Mouse (Mus musculus) forebrain, postnatal 0 days (tissue): ENCODE data around the gene Amtn. TPM values are rescaled to one million over a fixed set of nuclear protein-coding genes. Genes with fewer than 3 reads are reported as not detected.
"Not testable (repeated sequence)": the region's sequence is repeated elsewhere in the genome, so short reads cannot be mapped to it uniquely, and the experiment has no call there.

Experiments
- ATAC-seq: fragments of 200-750 bp; cut with Nextera tagmentation; 2 replicates; pipeline ENCODE4 v1.8.0; 2017; ENCODE audit warnings: mild to moderate bottlenecking, moderate library complexity
- DNase-seq: peaks from one replicate; pipeline ENCODE4 v3.0.0-alpha.2; 2015
- H3K27ac ChIP-seq: fragments of 300-500 bp; sonication (generic); 2 replicates; pipeline ENCODE4 v1.5.1; 2014; ENCODE audit warnings: low read depth, mild to moderate bottlenecking, antibody characterized with exemption, low read length, moderate library complexity, mixed read lengths
- H3K27me3 ChIP-seq: fragments of 300-500 bp; sonication (generic); 2 replicates; pipeline ENCODE4 v1.6.1; 2014; ENCODE audit warnings: mild to moderate bottlenecking, low read length, mixed read lengths; ENCODE audit not compliant: insufficient read depth
- H3K36me3 ChIP-seq: fragments of 300-500 bp; sonication (generic); 2 replicates; pipeline ENCODE4 v1.6.1; 2014; ENCODE audit warnings: mild to moderate bottlenecking, moderate library complexity; ENCODE audit not compliant: insufficient read depth
- H3K4me1 ChIP-seq: fragments of 300-500 bp; sonication (generic); 2 replicates; pipeline ENCODE4 v1.6.1; 2014; ENCODE audit warnings: antibody characterized with exemption; ENCODE audit not compliant: insufficient read depth
- H3K4me2 ChIP-seq: fragments of 300-500 bp; sonication (generic); 2 replicates; pipeline ENCODE4 v1.6.1; 2014; ENCODE audit warnings: low read depth, mild to moderate bottlenecking, moderate library complexity
- H3K4me3 ChIP-seq: fragments of 300-500 bp; sonication (generic); 2 replicates; pipeline ENCODE4 v1.5.1; 2014; ENCODE audit warnings: low read depth, low read length, mixed read lengths
- H3K9ac ChIP-seq: fragments of 300-500 bp; sonication (generic); 2 replicates; pipeline ENCODE4 v1.6.1; 2014; ENCODE audit warnings: mild to moderate bottlenecking
- H3K9me3 ChIP-seq: fragments of 300-500 bp; sonication (generic); 2 replicates; pipeline ENCODE4 v1.6.1; 2016; ENCODE audit warnings: low read length
- CTCF ChIP-seq: sonication (generic); IDR thresholded peaks from 2 replicates; pipeline ENCODE4 v1.5.1; 2016; ENCODE audit warnings: antibody characterized with exemption, control low read depth, low read depth
- WGBS: fragments of 180-500 bp; shearing (Covaris S2); extraction: QIAGEN DNeasy Blood & Tissue Kit; methylation state at CpG from one replicate; pipeline ENCODE4 v1.1.7; 2014; 5-methylcytosine and 5-hydroxymethylcytosine counted together
- polyA plus RNA-seq: library from polyadenylated mRNA; unstranded; fragments of >200 nt; fragmentation: Nextera tagmentation; extraction: Ambion mirVana; gene quantifications from 2 replicates; pipeline ENCODE4 v1.2.1, GENCODE M21; 2015
- total RNA-seq: library from RNA; depleted of rRNA; stranded (reverse); fragments of >200 nt; gene quantifications from 2 replicates; pipeline ENCODE4 v1.2.3, GENCODE M21; 2014; rRNA removed

Gene Amtn
- total RNA-seq, result not detected in 2 replicates
- polyA plus RNA-seq, result not detected in 2 replicates

- Histone ChIP-seq H3K36me3 (no peaks in the 10 kb centered on the region), H3K4me1 (no peaks in the 10 kb centered on the region), H3K9ac (no peak within 1 kb of the TSS), H3K4me3 (no peak within 1 kb of the TSS), H3K9me3 (no peaks in the 10 kb centered on the region), H3K4me2 (no peak within 1 kb of the TSS), H3K27me3 (no peaks in the 10 kb centered on the region), H3K27ac (no peak within 1 kb of the TSS)
- DNase-seq (no peak), ATAC-seq (no peak)
- 87% methylated on average over 4 of the region's 4 CpGs for WGBS
- TF ChIP-seq CTCF, result no peak
These were observed at the start of gene Amtn for GRCm38 (mm10) chr5:88375808-88376207. Amtn (plus strand) TSS chr5:88376108.

GRCm38 (mm10) chr5:88348533-88348932 lies 27.4 kb upstream of the Amtn start:
- DNase-seq, H3K27me3 ChIP-seq, H3K4me1 ChIP-seq, ATAC-seq, H3K4me2 ChIP-seq, H3K36me3 ChIP-seq, H3K4me3 ChIP-seq, H3K9me3 ChIP-seq, H3K27ac ChIP-seq, H3K9ac ChIP-seq: not testable (repeated sequence)
- 44% methylated on average over 2 of the region's 2 CpGs for WGBS

- H3K4me1 ChIP-seq, result no peaks in the 10 kb centered on the region
- TF ChIP-seq CTCF, result peak; percentile 65
- no peak overlapping the region for H3K4me3 ChIP-seq
- H3K36me3 ChIP-seq, result no peaks in the 10 kb centered on the region
- no peaks in the 10 kb centered on the region for H3K9me3 ChIP-seq
- no peak overlapping the region for H3K9ac ChIP-seq
- H3K27ac ChIP-seq, result no peak overlapping the region
- ATAC-seq (no peak), DNase-seq (peak; percentile 50)
- no peaks in the 10 kb centered on the region for H3K27me3 ChIP-seq
- 6% methylated on average over 5 of the region's 5 CpGs for WGBS
- no peak overlapping the region for H3K4me2 ChIP-seq
These were observed 11.1 kb upstream of the Amtn start for GRCm38 (mm10) chr5:88364768-88365167.

GRCm38 (mm10) chr5:88366886-88367285 lies 9.0 kb upstream of the Amtn start:
- 54% methylated on average over 1 of the region's 1 CpGs for WGBS
- Histone ChIP-seq H3K4me2 (no peak overlapping the region), H3K36me3 (no peaks in the 10 kb centered on the region), H3K27me3 (no peaks in the 10 kb centered on the region), H3K9me3 (no peaks in the 10 kb centered on the region), H3K4me1 (no peaks in the 10 kb centered on the region), H3K4me3 (no peak overlapping the region), H3K9ac (no peak overlapping the region), H3K27ac (no peak overlapping the region)
- DNase-seq (no peak), ATAC-seq (no peak)
- TF ChIP-seq CTCF, result no peak

- ATAC-seq, result no peak
- no peaks in the 10 kb centered on the region for H3K36me3 ChIP-seq
- H3K4me3 ChIP-seq, result no peak overlapping the region
- no peaks in the 10 kb centered on the region for H3K9me3 ChIP-seq
- H3K27ac ChIP-seq, result no peak overlapping the region
- no peak for DNase-seq
- TF ChIP-seq CTCF, result no peak
- 78% methylated on average over 6 of the region's 6 CpGs for WGBS
- H3K27me3 ChIP-seq, result no peaks in the 10 kb centered on the region
- H3K9ac ChIP-seq, result no peak overlapping the region
- no peaks in the 10 kb centered on the region for H3K4me1 ChIP-seq
- no peak overlapping the region for H3K4me2 ChIP-seq
These were observed 5.2 kb upstream of the Amtn start for GRCm38 (mm10) chr5:88370578-88371232.

- TF ChIP-seq CTCF, result no peak
- Histone ChIP-seq H3K9ac (no peak overlapping the region), H3K27ac (no peak overlapping the region), H3K36me3 (no peaks in the 10 kb centered on the region), H3K9me3 (no peaks in the 10 kb centered on the region), H3K4me2 (no peak overlapping the region), H3K4me1 (no peaks in the 10 kb centered on the region), H3K27me3 (no peaks in the 10 kb centered on the region), H3K4me3 (no peak overlapping the region)
- no peak for ATAC-seq
- 87% methylated on average over 6 of the region's 6 CpGs for WGBS
- DNase-seq, result no peak
These were observed 3.3 kb upstream of the Amtn start for GRCm38 (mm10) chr5:88372563-88372962.

- H3K9me3 ChIP-seq, H3K4me2 ChIP-seq, H3K4me3 ChIP-seq, H3K4me1 ChIP-seq, H3K36me3 ChIP-seq, ATAC-seq, H3K27me3 ChIP-seq, H3K9ac ChIP-seq, H3K27ac ChIP-seq, DNase-seq: not testable (repeated sequence)
- WGBS, result 84% methylated on average over 2 of the region's 2 CpGs
- TF ChIP-seq CTCF, result peak; percentile 35
These were observed 16.1 kb downstream of the Amtn start for GRCm38 (mm10) chr5:88391960-88392359.
